Mouse (Mus musculus): ENCODE results near the gene Cacna2d2.

DNA sequence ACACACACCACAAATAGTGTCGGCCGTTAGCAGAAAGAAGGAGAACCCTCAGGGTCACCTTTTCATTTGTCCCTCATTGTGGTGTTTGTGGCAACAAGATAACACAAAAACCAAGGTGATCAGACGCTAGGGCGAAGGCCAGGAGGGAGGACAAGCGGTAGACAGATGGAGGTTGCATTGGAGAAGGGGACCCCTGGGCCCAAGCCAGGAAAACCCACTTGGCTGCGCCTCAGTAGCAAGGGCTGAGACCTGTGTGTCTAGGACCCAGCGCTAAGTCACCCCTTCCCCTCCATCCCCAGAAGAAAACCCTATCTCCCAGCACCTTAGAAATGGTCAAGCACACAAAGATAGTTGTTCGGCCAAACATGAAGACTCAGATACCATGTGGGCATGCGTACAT, 82.6 kb downstream of the Cacna2d2 start:
- TF ChIP-seq BHLHE40 (IDR thresholded peaks at IDR 0.05; ENCODE audit: borderline replicate concordance, low read depth, low read length): no peak
- no peak for TF ChIP-seq ZC3H11A (IDR thresholded peaks at IDR 0.05; ENCODE audit: low read depth, low read length)
- TF ChIP-seq ELF1 (IDR thresholded peaks at IDR 0.05; ENCODE audit: low read depth, low read length): no peak
- no peak for TF ChIP-seq GABPA (IDR thresholded peaks at IDR 0.05; ENCODE audit: low read depth, low read length)
- no peak for TF ChIP-seq CTCF (IDR thresholded peaks at IDR 0.05 in 2 of 3, conservative IDR thresholded peaks at IDR 0.05 in 1 of 3; ENCODE audit: control insufficient read depth in 1 of 3, insufficient read depth in 1 of 3, low read depth in 2 of 3, low read length in 3 of 3, poor library complexity in 1 of 3, severe bottlenecking in 1 of 3)
- no peak for TF ChIP-seq ZNF384 (IDR thresholded peaks at IDR 0.05; ENCODE audit: low read depth, low read length)
- no peak for TF ChIP-seq TAL1 (IDR thresholded peaks at IDR 0.05; ENCODE audit: low read length)
- TF ChIP-seq NRF1 (IDR thresholded peaks at IDR 0.05; ENCODE audit: insufficient read depth, low read depth, low read length, poor library complexity, severe bottlenecking): no peak
- no peak for TF ChIP-seq USF1 (IDR thresholded peaks at IDR 0.05; ENCODE audit: low read depth, low read length)
- TF ChIP-seq ZKSCAN1 (IDR thresholded peaks at IDR 0.05; ENCODE audit: low read depth, low read length): no peak
- no peak for TF ChIP-seq SMC3 (IDR thresholded peaks at IDR 0.05; ENCODE audit: low read depth, low read length)
